Mouse (Mus musculus) gastrocnemius, postnatal 10 days (tissue): ENCODE data around the gene Lrrc51. TPM values are rescaled to one million over a fixed set of nuclear protein-coding genes. Genes with fewer than 3 reads are reported as not detected.
"Not testable (repeated sequence)": the region's sequence is repeated elsewhere in the genome, so short reads cannot be mapped to it uniquely, and the experiment has no call there.

Source experiments
- DNase-seq: peaks from one replicate; pipeline ENCODE4 v3.0.0; 2021; ENCODE audit warnings: mixed read lengths
- total RNA-seq, 2 experiments: library from RNA; stranded (reverse); gene quantifications; 2 replicates each; pipeline ENCODE4 v1.2.3; 2021

Gene Lrrc51
- total RNA-seq, 2 experiments from 2014 or later, result 2.3 to 3.6 TPM

DNA sequence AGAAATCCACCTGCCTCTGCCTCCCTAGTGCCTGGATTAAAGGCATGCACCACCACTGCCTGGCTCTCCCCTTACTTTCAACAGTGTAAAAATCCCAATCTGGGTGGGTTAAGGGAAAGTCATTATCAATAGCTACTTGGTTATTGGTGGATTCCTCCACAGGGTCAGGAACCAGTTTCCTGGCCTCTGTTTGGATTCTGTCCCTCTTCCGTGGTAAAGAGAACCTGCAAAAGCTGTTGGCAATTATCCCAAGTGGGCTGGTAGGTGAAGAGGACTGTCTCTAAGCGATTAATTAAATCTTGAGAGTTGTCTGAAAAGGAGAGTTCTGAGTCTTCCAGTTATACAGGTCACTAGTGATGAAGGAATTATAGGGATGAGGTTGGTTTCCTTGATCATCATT, 4.7 kb upstream of the Lrrc51 start:
- no peak for DNase-seq

- DNase-seq, result peak; percentile 10
Measured at GRCm38 (mm10) chr7:101937569-101937968, 3.9 kb upstream of the Lrrc51 start.

DNA sequence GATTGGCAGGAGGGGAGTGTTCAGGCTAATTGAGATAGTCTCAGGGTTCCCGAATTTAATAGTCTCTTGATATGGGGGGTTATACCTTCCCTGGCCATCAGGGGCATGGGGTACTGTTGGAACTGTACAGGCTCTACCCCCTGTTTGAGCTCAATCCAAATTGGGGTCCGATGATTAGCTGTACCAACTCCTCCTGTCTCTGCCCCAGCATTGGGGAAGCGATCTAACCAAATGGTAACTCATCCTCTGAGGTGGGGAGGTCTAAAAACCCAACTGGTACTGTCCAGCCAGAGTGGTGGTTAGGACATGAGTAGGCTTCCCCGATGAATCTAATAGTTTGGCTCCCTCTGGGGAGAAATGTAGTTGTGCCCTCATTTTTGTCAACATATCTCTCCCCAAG, 3.3 kb upstream of the Lrrc51 start:
- no peak for DNase-seq

- no peak for DNase-seq
Measured at GRCm38 (mm10) chr7:101935957-101936356, 2.3 kb upstream of the Lrrc51 start.

GRCm38 (mm10) chr7:101933300-101933699, 395 bp downstream of the Lrrc51 start:
- no peak for DNase-seq

DNA sequence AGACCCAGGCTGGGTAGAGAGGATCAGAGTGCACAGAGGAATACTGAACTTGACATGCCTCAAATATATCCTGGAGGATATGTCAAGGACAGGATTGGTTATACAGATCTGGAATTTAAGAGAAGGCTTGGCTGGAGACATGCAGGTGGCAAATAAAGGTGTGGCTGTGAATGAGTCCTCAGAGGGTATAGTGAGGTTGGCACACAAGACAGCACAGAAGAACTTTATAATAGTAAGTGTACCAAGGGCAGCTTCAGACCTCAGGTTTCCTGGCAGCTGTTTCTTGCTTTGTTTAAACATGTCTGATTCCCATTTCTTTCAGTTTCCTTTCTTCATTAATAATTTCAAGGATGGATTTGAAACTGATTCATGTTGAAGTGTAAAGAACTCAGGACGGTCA, 1.1 kb downstream of the Lrrc51 start:
- DNase-seq, result no peak

DNA sequence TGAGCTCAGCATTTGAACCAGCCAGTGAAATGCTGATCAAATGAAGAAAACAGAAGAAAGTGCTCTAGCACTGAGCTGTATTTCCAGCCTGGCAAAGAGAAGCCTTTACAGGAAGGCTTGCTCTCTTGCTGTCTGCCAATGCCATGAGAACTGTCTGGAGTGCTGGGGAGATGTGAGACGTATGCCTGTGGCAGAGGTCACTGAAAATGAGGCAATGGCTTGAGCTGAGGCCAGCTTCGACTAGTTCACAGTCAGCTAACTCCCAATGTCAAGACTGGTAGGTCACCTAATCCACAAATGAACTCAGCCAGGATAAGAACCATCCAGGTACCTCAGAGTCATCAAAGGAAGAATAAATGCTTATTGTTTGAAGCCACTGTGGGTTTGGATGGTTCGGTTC, 5.6 kb downstream of the Lrrc51 start:
- DNase-seq, result no peak

GRCm38 (mm10) chr7:101925892-101926291, 7.8 kb downstream of the Lrrc51 start:
- DNase-seq, result not testable (repeated sequence)

DNA sequence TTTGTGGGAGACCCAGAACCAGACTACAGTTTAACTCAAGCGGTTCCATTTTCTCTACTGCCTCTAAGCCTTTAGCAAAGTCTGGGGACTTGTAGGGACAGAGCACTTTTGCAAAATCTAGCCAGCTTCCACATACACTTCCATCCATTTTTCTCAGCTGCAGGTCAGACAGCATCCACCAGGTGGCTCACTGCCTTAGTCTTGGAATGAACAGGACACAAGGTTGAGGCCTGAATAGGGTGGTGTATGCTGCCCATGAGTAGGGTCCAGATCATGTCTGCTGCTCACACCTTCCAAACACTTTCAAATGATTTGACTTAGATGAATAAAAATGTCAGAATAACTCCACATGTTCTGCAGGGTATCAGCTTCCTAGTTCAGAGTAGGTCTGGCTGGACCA, 15.6 kb downstream of the Lrrc51 start:
- peak; percentile 62 for DNase-seq

DNA sequence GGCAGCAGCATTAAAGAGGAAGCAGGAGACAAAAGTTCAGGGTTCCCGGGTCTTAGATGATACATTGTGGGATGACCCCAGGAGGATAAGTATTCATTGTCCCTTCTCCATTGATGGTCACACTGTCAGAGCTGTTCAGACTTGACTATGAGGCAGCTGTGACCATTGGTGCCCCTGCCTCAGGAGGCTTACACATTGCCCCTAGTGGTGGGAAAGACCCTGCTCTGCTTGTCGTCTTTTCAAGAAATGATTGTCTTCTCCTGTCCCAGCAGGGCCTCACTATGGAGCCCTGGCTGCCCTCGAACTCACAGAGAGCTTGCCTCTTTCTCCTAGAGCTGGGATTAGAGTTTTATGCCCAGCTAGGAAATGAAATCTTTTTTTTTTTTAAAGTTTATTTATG, 21.7 kb downstream of the Lrrc51 start:
- no peak for DNase-seq

GRCm38 (mm10) chr7:101910138-101910537, 23.6 kb downstream of the Lrrc51 start:
- no peak for DNase-seq

- DNase-seq, result peak; percentile 49
Measured at GRCm38 (mm10) chr7:101908367-101908766, 25.3 kb downstream of the Lrrc51 start.

- no peak for DNase-seq
Measured at GRCm38 (mm10) chr7:101906696-101907095, 27.0 kb downstream of the Lrrc51 start.

DNA sequence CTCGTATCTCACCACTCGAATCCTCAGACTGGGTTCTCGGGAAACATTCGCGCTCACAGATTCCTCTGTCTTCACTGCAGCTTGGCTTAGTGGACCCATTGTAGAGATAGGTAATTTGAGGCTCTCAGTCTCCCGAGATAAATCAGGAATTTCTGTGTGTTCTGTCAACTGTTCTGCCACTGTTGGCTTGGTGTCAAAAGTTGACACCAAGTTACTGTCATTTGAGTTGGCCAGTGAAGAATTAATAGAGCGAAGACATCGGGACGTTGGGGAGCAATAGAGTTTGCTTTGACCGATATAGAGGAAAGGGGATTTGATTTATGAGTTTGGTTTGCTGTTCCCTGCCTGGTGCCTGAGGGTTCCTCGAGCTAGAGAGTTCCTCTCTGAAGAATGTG, 27.4 kb downstream of the Lrrc51 start, which contains the start of gene Tomt:
TSS of gene Tomt (minus strand) at position 73 of the 395 bp plus-strand sequence.
- no peak for DNase-seq

DNA sequence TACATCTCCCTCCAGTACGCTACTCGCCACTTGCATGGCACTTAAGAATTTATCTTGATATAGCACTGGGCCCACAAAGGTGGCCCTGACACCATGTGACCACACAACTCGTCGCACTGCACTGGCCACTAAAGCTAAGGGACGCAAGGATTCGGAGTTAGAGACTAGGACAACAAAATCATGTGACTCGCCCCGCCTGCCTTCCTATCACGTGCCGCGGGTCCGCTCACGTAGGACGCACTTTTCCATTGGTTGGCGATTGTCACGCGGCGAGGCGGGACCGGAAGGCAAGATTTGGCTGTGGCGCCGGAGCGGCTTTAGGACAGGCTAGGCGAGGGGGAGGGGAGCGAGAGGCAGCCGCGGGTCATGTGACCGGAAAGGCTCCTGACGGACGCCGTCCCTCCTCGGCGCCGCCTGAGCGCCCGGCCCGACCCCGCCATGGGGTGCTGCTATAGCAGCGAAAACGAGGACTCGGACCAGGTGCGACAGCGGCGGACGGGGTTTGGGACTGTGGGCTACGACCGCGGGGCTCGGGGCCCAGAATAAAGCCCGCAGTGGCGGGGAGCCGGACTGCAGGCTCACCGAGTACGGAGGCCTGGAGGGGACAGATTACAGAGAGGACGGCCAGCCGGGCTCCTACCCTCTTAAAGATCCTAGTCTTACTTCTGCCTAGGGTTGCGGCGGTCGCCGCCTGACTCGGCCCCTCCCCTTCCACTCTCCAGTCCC, 28.0 kb downstream of the Lrrc51 start, which contains the start of gene Lamtor1:
TSS of gene Lamtor1 (plus strand) at position 344 of the 726 bp plus-strand sequence.
- DNase-seq, result peak; percentile 98

- no peak for DNase-seq
Measured at GRCm38 (mm10) chr7:101902846-101903245, 30.8 kb downstream of the Lrrc51 start.

DNA sequence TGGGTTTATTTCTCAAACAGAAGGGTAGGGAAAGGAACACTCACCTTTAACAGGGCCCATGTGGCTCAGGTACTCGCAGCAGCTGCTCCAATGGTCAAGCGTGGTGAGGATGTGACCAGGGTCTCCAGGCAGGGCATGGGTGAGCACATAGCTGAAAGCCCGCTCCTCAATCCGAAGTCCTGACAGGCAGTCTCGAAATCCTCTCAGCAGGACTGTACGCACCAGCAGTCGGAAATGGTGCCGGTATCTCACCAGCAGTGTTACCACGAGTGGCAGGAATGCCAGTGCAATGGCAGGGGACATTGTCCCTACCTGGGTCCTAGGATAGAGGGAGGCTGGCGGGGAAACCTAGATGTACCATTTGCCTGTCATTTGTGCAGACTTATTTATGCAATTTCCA, 31.7 kb downstream of the Lrrc51 start:
- DNase-seq, result no peak

GRCm38 (mm10) chr7:101900331-101901097, 33.2 kb downstream of the Lrrc51 start:
- DNase-seq, result no peak

DNA sequence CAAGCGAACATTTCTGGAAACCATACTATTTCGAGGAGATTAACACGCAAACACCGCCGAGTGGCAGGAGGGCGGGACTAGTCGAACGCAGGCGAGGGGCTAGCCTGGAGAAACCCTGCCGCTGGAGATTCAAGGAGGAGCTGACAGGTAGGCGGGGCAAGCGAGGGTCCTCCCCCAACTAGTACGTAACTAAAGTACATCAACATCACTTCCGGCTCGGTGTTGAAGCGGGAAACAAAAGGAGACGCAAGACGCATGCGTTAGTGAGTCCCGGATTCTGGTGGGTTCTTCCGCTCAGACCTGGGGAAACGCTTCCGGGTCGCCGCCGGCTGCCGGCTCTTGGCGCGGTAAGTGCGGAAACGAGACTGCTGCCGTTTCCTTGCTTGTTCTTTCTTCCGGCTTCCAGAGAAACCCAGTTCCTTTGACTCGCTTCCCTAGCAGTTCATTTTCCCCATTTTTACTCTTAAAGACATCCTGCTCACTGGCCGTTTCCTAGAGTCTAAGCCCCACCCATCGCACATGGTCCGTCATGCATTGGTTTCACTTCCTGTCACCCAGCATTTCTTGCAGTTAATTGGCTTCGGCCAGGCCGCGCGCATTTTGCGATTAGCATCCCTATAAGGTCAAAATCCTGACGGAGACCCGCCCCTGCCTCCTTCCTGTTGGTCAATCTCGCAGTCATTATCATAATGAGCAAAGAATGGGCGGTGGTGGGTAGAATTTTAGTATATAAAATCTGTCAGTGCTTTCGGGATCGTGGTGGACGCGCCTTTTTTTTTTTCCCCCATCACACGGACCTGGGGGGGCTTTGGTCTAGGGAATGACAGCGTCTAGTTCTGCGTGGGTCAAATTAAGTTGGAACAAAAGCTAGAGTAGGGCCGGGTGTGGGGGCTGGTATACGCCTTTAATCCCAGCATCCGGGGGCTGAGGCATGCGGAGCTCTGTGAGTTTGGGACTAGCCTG, 37.3 kb downstream of the Lrrc51 start:
- peak; percentile 87 for DNase-seq

DNA sequence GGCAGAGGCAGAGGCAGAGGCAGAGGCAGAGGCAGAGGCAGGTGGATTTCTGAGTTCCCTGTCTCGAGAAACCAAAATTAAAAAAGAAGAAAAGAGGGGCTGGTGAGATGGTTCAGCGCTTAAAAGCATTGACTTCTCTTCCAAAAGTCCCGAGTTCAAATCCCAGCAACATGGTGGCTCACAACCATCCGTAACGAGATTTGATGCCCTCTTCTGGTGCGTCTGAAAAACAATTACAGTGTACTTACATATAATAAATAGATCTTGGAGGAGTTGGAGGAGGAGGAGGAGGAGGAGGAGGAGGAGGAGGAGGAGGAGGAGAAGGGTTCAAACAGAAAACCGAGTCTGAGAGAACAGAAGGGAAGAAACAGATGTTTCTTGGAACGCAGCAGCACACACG, 38.0 kb downstream of the Lrrc51 start:
- no peak for DNase-seq

GRCm38 (mm10) chr7:101888460-101888859, 45.2 kb downstream of the Lrrc51 start:
- DNase-seq, result no peak

GRCm38 (mm10) chr7:101886274-101886673, 47.4 kb downstream of the Lrrc51 start:
- DNase-seq, result no peak
